Mouse (Mus musculus) central nervous system, embryonic 11.5 days (tissue): Measurements from ENCODE around the gene Suclg2. TPM values are rescaled to one million over a fixed set of nuclear protein-coding genes. Genes with fewer than 3 reads are reported as not detected.

Experiments used
- polyA plus RNA-seq: library from polyadenylated mRNA; depleted of rRNA; stranded (reverse); fragments of >200 nt; gene quantifications from 2 replicates; pipeline ENCODE4 v1.2.3, GENCODE M21; 2012; rRNA removed

The Suclg2 gene
- polyA plus RNA-seq, result 32.8 and 51.4 TPM in 2 replicates

GRCm38 (mm10) chr6:95718031-95718968 lies at the start of gene Suclg2:
Suclg2 (minus strand) TSS chr6:95718800.

